Mouse (Mus musculus) forebrain, postnatal 0 days (tissue): ENCODE measurements at regions not wholly inside any gene's neighbourhood (a gene's known extent, or its start where the extent isn't known, plus 50 kb on each side); places are given as distances from the start of the nearest gene placed in this dataset.

Experiments used
- ATAC-seq: fragments of 200-750 bp; cut with Nextera tagmentation; 2 replicates; pipeline ENCODE4 v1.8.0; 2017; ENCODE audit warnings: mild to moderate bottlenecking, moderate library complexity
- DNase-seq: peaks from one replicate; pipeline ENCODE4 v3.0.0-alpha.2; 2015
- H3K27ac ChIP-seq: fragments of 300-500 bp; sonication (generic); 2 replicates; pipeline ENCODE4 v1.5.1; 2014; ENCODE audit warnings: low read depth, mild to moderate bottlenecking, antibody characterized with exemption, low read length, moderate library complexity, mixed read lengths
- H3K27me3 ChIP-seq: fragments of 300-500 bp; sonication (generic); 2 replicates; pipeline ENCODE4 v1.6.1; 2014; ENCODE audit warnings: mild to moderate bottlenecking, low read length, mixed read lengths; ENCODE audit not compliant: insufficient read depth
- H3K36me3 ChIP-seq: fragments of 300-500 bp; sonication (generic); 2 replicates; pipeline ENCODE4 v1.6.1; 2014; ENCODE audit warnings: mild to moderate bottlenecking, moderate library complexity; ENCODE audit not compliant: insufficient read depth
- H3K4me1 ChIP-seq: fragments of 300-500 bp; sonication (generic); 2 replicates; pipeline ENCODE4 v1.6.1; 2014; ENCODE audit warnings: antibody characterized with exemption; ENCODE audit not compliant: insufficient read depth
- H3K4me2 ChIP-seq: fragments of 300-500 bp; sonication (generic); 2 replicates; pipeline ENCODE4 v1.6.1; 2014; ENCODE audit warnings: low read depth, mild to moderate bottlenecking, moderate library complexity
- H3K4me3 ChIP-seq: fragments of 300-500 bp; sonication (generic); 2 replicates; pipeline ENCODE4 v1.5.1; 2014; ENCODE audit warnings: low read depth, low read length, mixed read lengths
- H3K9ac ChIP-seq: fragments of 300-500 bp; sonication (generic); 2 replicates; pipeline ENCODE4 v1.6.1; 2014; ENCODE audit warnings: mild to moderate bottlenecking
- H3K9me3 ChIP-seq: fragments of 300-500 bp; sonication (generic); 2 replicates; pipeline ENCODE4 v1.6.1; 2016; ENCODE audit warnings: low read length
- CTCF ChIP-seq: sonication (generic); IDR thresholded peaks from 2 replicates; pipeline ENCODE4 v1.5.1; 2016; ENCODE audit warnings: antibody characterized with exemption, control low read depth, low read depth
- WGBS: fragments of 180-500 bp; shearing (Covaris S2); extraction: QIAGEN DNeasy Blood & Tissue Kit; methylation state at CpG from one replicate; pipeline ENCODE4 v1.1.7; 2014; 5-methylcytosine and 5-hydroxymethylcytosine counted together

DNA sequence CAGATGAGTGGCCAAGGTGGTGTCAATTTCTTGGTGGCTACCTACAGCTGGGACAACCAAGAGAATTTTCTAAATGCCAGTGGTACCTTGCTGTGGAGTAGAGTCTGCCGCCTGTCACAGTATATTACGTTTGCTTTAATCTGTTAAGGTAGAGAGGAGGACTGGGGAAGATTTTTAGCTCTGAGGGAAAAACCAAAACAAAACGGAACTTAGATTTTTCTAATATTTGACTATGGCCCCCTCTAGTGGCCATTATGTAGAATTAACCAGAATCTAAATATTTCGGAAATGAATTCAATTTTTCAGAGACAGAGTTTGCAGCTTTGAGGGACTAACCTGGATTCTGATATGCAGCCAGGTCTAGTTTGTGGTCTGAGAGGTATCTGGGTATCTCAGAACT, 59.3 kb upstream of the Papolg start:
- no peak overlapping the region for H3K4me2 ChIP-seq
- ATAC-seq: no peak

GRCm38 (mm10) chr11:23945966-23946365, 50.9 kb upstream of the Papolg start:
- Histone ChIP-seq H3K36me3 (no peaks in the 10 kb centered on the region), H3K4me2 (no peak overlapping the region), H3K9me3 (no peaks in the 10 kb centered on the region), H3K9ac (no peak overlapping the region), H3K4me3 (no peak overlapping the region), H3K4me1 (no peaks in the 10 kb centered on the region), H3K27me3 (no peaks in the 10 kb centered on the region), H3K27ac (no peak overlapping the region)
- ATAC-seq (no peak), DNase-seq (no peak)
- TF ChIP-seq CTCF: no peak

More for the DNA sequence above, 59.3 kb upstream of the Papolg start:
- H3K4me3 ChIP-seq: no peak overlapping the region
- no peaks in the 10 kb centered on the region for H3K4me1 ChIP-seq
- H3K27ac ChIP-seq: no peak overlapping the region
- DNase-seq: peak; percentile 52
- WGBS: under 1% methylated on average over 4 of the region's 4 CpGs
- H3K27me3 ChIP-seq: no peaks in the 10 kb centered on the region
- H3K9me3 ChIP-seq: no peaks in the 10 kb centered on the region
- H3K9ac ChIP-seq: no peak overlapping the region
- TF ChIP-seq CTCF: peak; percentile 60
- no peaks in the 10 kb centered on the region for H3K36me3 ChIP-seq
